9 mouse cellular contexts compared by ENCODE assay signal in genomic region chr4:142060455-142061378, GRCm38 (mm10). TPM values are rescaled to one million over a fixed set of nuclear protein-coding genes. Genes with fewer than 3 reads are reported as not detected.
A peak's percentile ranks its signal among the peaks of the same experiment; 100 is the strongest.
DNase-seq lines count a peak whose midpoint lies in the region; ATAC-seq and TF ChIP-seq lines count a peak whose summit lies in the region.
"Had no signal": no experiment of that assay in that cellular context is flagged by ENCODE, and none has a peak within 500 bp of the region (broad histone marks: within the 10 kb centered on the region; RNA-seq: fewer than 3 reads in every experiment).

No protein-coding gene starts in this region.

- in situ Hi-C loops in ES-E14 (cut with MboI; ENCODE audit: low sequenced_read_pairs in 2 of 2, unreplicated experiment in 2 of 2) = no loop called here

- H3K9me3 ChIP-seq in forebrain, embryonic 10.5 days = no peaks in the 10 kb centered on the region
- H3K9me3 ChIP-seq in forebrain, embryonic 11.5 days (ENCODE audit: control insufficient read depth, low read length) = no peaks in the 10 kb centered on the region
- H3K9me3 ChIP-seq in ES-E14 (ENCODE audit: control insufficient read depth, insufficient read depth, low read depth, low read length) = no peaks in the 10 kb centered on the region
- H3K9me3 ChIP-seq in forebrain, embryonic 13.5 days (replicated peaks) = no peaks in the 10 kb centered on the region
- H3K9me3 ChIP-seq in intestine, embryonic 15.5 days = no peaks in the 10 kb centered on the region

- H3K36me3 ChIP-seq in forebrain, embryonic 10.5 days (replicated peaks) = no peaks in the 10 kb centered on the region
- H3K36me3 ChIP-seq in forebrain, embryonic 11.5 days (ENCODE audit: control insufficient read depth, insufficient read depth, low read length) = no peaks in the 10 kb centered on the region
- no peaks in the 10 kb centered on the region for H3K36me3 ChIP-seq in ES-E14 (ENCODE audit: control insufficient read depth, insufficient read depth, low read length, poor library complexity, severe bottlenecking)
- no peaks in the 10 kb centered on the region for H3K36me3 ChIP-seq in forebrain, embryonic 13.5 days (ENCODE audit: poor library complexity, severe bottlenecking)
- H3K36me3 ChIP-seq in intestine, embryonic 15.5 days = no peaks in the 10 kb centered on the region
- H3K36me3 ChIP-seq in thymus, adult 2 months (ENCODE audit: control insufficient read depth, insufficient read depth, low read length) = no peaks in the 10 kb centered on the region

- TF ChIP-seq CTCF in thymus, adult 2 months (IDR thresholded peaks at IDR 0.05; ENCODE audit: borderline replicate concordance, control insufficient read depth, extremely low read depth, insufficient read depth, low read length, poor library complexity) = no peak

- H3K4me1 ChIP-seq in forebrain, embryonic 10.5 days = peaks cover 29% of the 10 kb centered on the region
- H3K4me1 ChIP-seq in forebrain, embryonic 11.5 days (replicated peaks; ENCODE audit: control insufficient read depth, insufficient read depth, low read length) = 0 out of 2 replicates have a peak, but pooled peaks cover 3% of the 10 kb centered on the region
- H3K4me1 ChIP-seq in ES-E14 (ENCODE audit: control insufficient read depth in 2 of 2, insufficient read depth in 2 of 2, low read length in 2 of 2, poor library complexity in 1 of 2) = peaks cover 20 to 47% of the 10 kb centered on the region in 2 experiments
- H3K4me1 ChIP-seq in forebrain, embryonic 13.5 days = peaks cover 9% of the 10 kb centered on the region; the same call in 1 of the 2 replicates
- H3K4me1 ChIP-seq in intestine, embryonic 15.5 days (replicated peaks) = peaks cover 51% of the 10 kb centered on the region
- no peaks in the 10 kb centered on the region for H3K4me1 ChIP-seq in thymus, adult 2 months (replicated peaks; ENCODE audit: control insufficient read depth, insufficient read depth, low read length)

- H3K4me3 ChIP-seq in forebrain, embryonic 10.5 days = no peak overlapping the region
- no peak overlapping the region for H3K4me3 ChIP-seq in forebrain, embryonic 11.5 days (ENCODE audit: low read depth, low read length)
- no peak overlapping the region for H3K4me3 ChIP-seq in ES-E14 (ENCODE audit: insufficient read depth in 1 of 2, low read depth in 1 of 2, low read length in 2 of 2, poor library complexity in 1 of 2, severe bottlenecking in 1 of 2)
- H3K4me3 ChIP-seq in forebrain, embryonic 13.5 days = no peak overlapping the region
- H3K4me3 ChIP-seq in intestine, embryonic 15.5 days (replicated peaks) = no peak overlapping the region
- no peak overlapping the region for H3K4me3 ChIP-seq in thymus, adult 2 months (ENCODE audit: control insufficient read depth, insufficient read depth, low read length)

- 74% methylated on average over 18 of the region's 18 CpGs for WGBS in forebrain, embryonic 10.5 days
- WGBS in forebrain, embryonic 11.5 days = 58% methylated on average over 18 of the region's 18 CpGs
- WGBS in forebrain, embryonic 13.5 days = 61% methylated on average over 18 of the region's 18 CpGs
- WGBS in intestine, embryonic 15.5 days = 47% methylated on average over 18 of the region's 18 CpGs
- WGBS in thymus, adult 2 months = 93% methylated on average over 18 of the region's 18 CpGs

- H3K4me2 ChIP-seq in forebrain, embryonic 11.5 days (ENCODE audit: low read depth, low read length, severe bottlenecking) = no peak overlapping the region
- no peak overlapping the region for H3K4me2 ChIP-seq in forebrain, embryonic 13.5 days
- H3K4me2 ChIP-seq in intestine, embryonic 15.5 days (replicated peaks) = no peak overlapping the region

- DNase-seq in forebrain, embryonic 10.5 days (ENCODE audit: extremely low spot score, low spot score) = no peak
- DNase-seq in forebrain, embryonic 11.5 days (ENCODE audit: low spot score) = no peak
- no peak for DNase-seq in ES-E14 (ENCODE audit: low read depth, low spot score)
- DNase-seq in urinary bladder, postnatal 25 days (ENCODE audit: low spot score) = no peak
- no peak for DNase-seq in thymus, adult 2 months
- DNase-seq in spleen, postnatal 36 days (ENCODE audit: low spot score in 2 of 2) = no peak

- no peak overlapping the region for H3K9ac ChIP-seq in forebrain, embryonic 11.5 days (ENCODE audit: low read length)
- no peak overlapping the region for H3K9ac ChIP-seq in ES-E14 (ENCODE audit: insufficient read depth, low read depth, low read length, poor library complexity, severe bottlenecking)
- H3K9ac ChIP-seq in forebrain, embryonic 13.5 days = no peak overlapping the region
- H3K9ac ChIP-seq in intestine, embryonic 15.5 days = no peak overlapping the region

- H3K27me3 ChIP-seq in forebrain, embryonic 10.5 days (ENCODE audit: poor library complexity, severe bottlenecking) = 0 out of 2 replicates have a peak, but pooled peaks cover under 1% of the 10 kb centered on the region
- no peaks in the 10 kb centered on the region for H3K27me3 ChIP-seq in forebrain, embryonic 11.5 days (ENCODE audit: control insufficient read depth, insufficient read depth, low read length)
- H3K27me3 ChIP-seq in forebrain, embryonic 13.5 days = no peaks in the 10 kb centered on the region
- H3K27me3 ChIP-seq in intestine, embryonic 15.5 days (replicated peaks) = no peaks in the 10 kb centered on the region
- H3K27me3 ChIP-seq in thymus, adult 2 months (ENCODE audit: control insufficient read depth, insufficient read depth, low read length) = no peaks in the 10 kb centered on the region

- TF ChIP-seq POLR2A in thymus, adult 2 months (IDR thresholded peaks at IDR 0.05; ENCODE audit: control insufficient read depth, extremely low read depth, insufficient read depth, low read length, poor library complexity) = no peak

- peak overlapping the region; percentile 58 for H3K27ac ChIP-seq in forebrain, embryonic 10.5 days
- H3K27ac ChIP-seq in forebrain, embryonic 11.5 days (ENCODE audit: low read depth, low read length) = no peak overlapping the region
- H3K27ac ChIP-seq in ES-E14 (ENCODE audit: insufficient read depth, low read depth, low read length, poor library complexity, severe bottlenecking) = peak overlapping the region; percentile 46
- no peak overlapping the region for H3K27ac ChIP-seq in forebrain, embryonic 13.5 days
- H3K27ac ChIP-seq in intestine, embryonic 15.5 days = no peak overlapping the region; the same call in 1 of the 2 replicates
- H3K27ac ChIP-seq in thymus, adult 2 months (ENCODE audit: control insufficient read depth, insufficient read depth, low read length) = no peak overlapping the region

- no peak for ATAC-seq in forebrain, embryonic 11.5 days (replicated peaks; ENCODE audit: low FRiP score)
- ATAC-seq in forebrain, embryonic 13.5 days = 0 out of 2 replicates have a peak, but pooled peaks have one; percentile 19
- peak; percentile 18; the same call in 1 of the 2 replicates for ATAC-seq in intestine, embryonic 15.5 days

TF ChIP-seq in ES-E14, 5 proteins besides CTCF, POLR2A, EP300 and RAD21:
- TF ChIP-seq HCFC1 (IDR thresholded peaks at IDR 0.05; ENCODE audit: borderline replicate concordance, insufficient read depth, low read length) = no peak

RNA-seq across cellular contexts. Expression of gene Tmem51, which starts 23.4 kb away (rescaled TPM):
- polyA plus RNA-seq in forebrain, embryonic 10.5 days (2016; fragmentation: Nextera tagmentation; extraction: Ambion mirVana) = 6.6 and 6.7 TPM in 2 replicates
- 6.3 and 8.9 TPM in 2 replicates for polyA plus RNA-seq in forebrain, embryonic 11.5 days (2014; fragmentation: Nextera tagmentation; extraction: Ambion mirVana)
- 13.6 and 24.0 TPM in 2 replicates for total RNA-seq in ES-E14 (2012; rRNA removed)
- 3.4 and 4.5 TPM in 2 replicates for polyA plus RNA-seq in forebrain, embryonic 13.5 days (2015; fragmentation: Nextera tagmentation; extraction: Ambion mirVana)
- polyA plus RNA-seq in intestine, embryonic 15.5 days (2015; fragmentation: Nextera tagmentation; extraction: Ambion mirVana) = 103 and 109 TPM in 2 replicates
- 8.0 and 9.6 TPM in 2 replicates for polyA plus RNA-seq in thymus, adult 2 months (2012; rRNA removed)

RNA-seq across cellular contexts. Expression of gene Fhad1, which starts 45.8 kb away (rescaled TPM):
- polyA plus RNA-seq in forebrain, embryonic 10.5 days (2016; fragmentation: Nextera tagmentation; extraction: Ambion mirVana) = 0.39 and 0.50 TPM in 2 replicates
- polyA plus RNA-seq in forebrain, embryonic 11.5 days (2014; fragmentation: Nextera tagmentation; extraction: Ambion mirVana) = 0.57 and 1.2 TPM in 2 replicates
- total RNA-seq in ES-E14 (2012; rRNA removed) = 0.49 and 0.74 TPM in 2 replicates
- 1.5 and 3.0 TPM in 2 replicates for polyA plus RNA-seq in forebrain, embryonic 13.5 days (2015; fragmentation: Nextera tagmentation; extraction: Ambion mirVana)
- polyA plus RNA-seq in intestine, embryonic 15.5 days (2015; fragmentation: Nextera tagmentation; extraction: Ambion mirVana) = 1.4 and 2.3 TPM in 2 replicates
- 0.78 and 1.1 TPM in 2 replicates for polyA plus RNA-seq in thymus, adult 2 months (2012; rRNA removed)
- total RNA-seq: hematopoietic stem cell, adult 5-6 weeks had no signal

Comparison
In these comparisons a context has a peak if more than half of its experiments do, and no peak if none do; other contexts are left out.
1. H3K27ac ChIP-seq: peak in forebrain, embryonic 10.5 days (single experiment) and ES-E14 (single experiment); none in forebrain, embryonic 11.5 days (single experiment), forebrain, embryonic 13.5 days (single experiment), intestine, embryonic 15.5 days (single experiment) and thymus, adult 2 months (single experiment).